Mouse (Mus musculus) heart, postnatal 0 days (tissue): ENCODE data around the gene Pax8. TPM values are rescaled to one million over a fixed set of nuclear protein-coding genes. Genes with fewer than 3 reads are reported as not detected.

Experiments used
- ATAC-seq: fragments of 200-750 bp; cut with Nextera tagmentation; 2 replicates; pipeline ENCODE4 v1.8.0; 2017; ENCODE audit warnings: low read depth, moderate number of reproducible peaks, moderate library complexity; ENCODE audit not compliant: insufficient read depth
- DNase-seq: peaks from one replicate; pipeline ENCODE4 v3.0.0-alpha.2; 2016; ENCODE audit warnings: low spot score
- H3K27ac ChIP-seq: fragments of 300-500 bp; sonication (generic); 2 replicates; pipeline ENCODE4 v1.5.1; 2014; ENCODE audit warnings: low read depth, mild to moderate bottlenecking
- H3K27me3 ChIP-seq: fragments of 300-500 bp; sonication (generic); 2 replicates; pipeline ENCODE4 v1.6.1; 2014; ENCODE audit warnings: low read length, mixed read lengths; ENCODE audit not compliant: control insufficient read depth, insufficient read depth
- H3K36me3 ChIP-seq: fragments of 300-500 bp; sonication (generic); replicated peaks from 2 replicates; pipeline ENCODE4 v1.6.1; 2014; ENCODE audit warnings: low read length, mixed read lengths; ENCODE audit not compliant: control insufficient read depth, insufficient read depth
- H3K4me1 ChIP-seq: fragments of 300-500 bp; sonication (generic); 2 replicates; pipeline ENCODE4 v1.6.1; 2014; ENCODE audit warnings: antibody characterized with exemption; ENCODE audit not compliant: control insufficient read depth, insufficient read depth
- H3K4me2 ChIP-seq: fragments of 300-500 bp; sonication (generic); 2 replicates; pipeline ENCODE4 v1.6.1; 2014; ENCODE audit warnings: low read depth, mild to moderate bottlenecking, low read length, moderate library complexity
- H3K4me3 ChIP-seq: fragments of 300-500 bp; sonication (generic); 2 replicates; pipeline ENCODE4 v1.5.1; 2014; ENCODE audit warnings: low read depth, low read length
- H3K9ac ChIP-seq: fragments of 300-500 bp; sonication (generic); replicated peaks from 2 replicates; pipeline ENCODE4 v1.6.1; 2014; ENCODE audit warnings: low read depth, low read length, mixed read lengths
- H3K9me3 ChIP-seq: fragments of 300-500 bp; sonication (generic); replicated peaks from 2 replicates; pipeline ENCODE4 v1.6.1; 2016; ENCODE audit warnings: low read length; ENCODE audit not compliant: control insufficient read depth
- CTCF ChIP-seq: IDR thresholded peaks from 2 replicates; pipeline ENCODE4 v1.5.1; 2016; ENCODE audit warnings: antibody characterized with exemption, control low read depth, low read depth
- EP300 ChIP-seq: IDR thresholded peaks from 2 replicates; pipeline ENCODE4 v1.6.1; 2016; ENCODE audit warnings: antibody characterized with exemption, low read depth
- WGBS: fragments of 180-500 bp; shearing (Covaris S2); extraction: QIAGEN DNeasy Blood & Tissue Kit; methylation state at CpG from one replicate; pipeline ENCODE4 v1.1.7; 2014; 5-methylcytosine and 5-hydroxymethylcytosine counted together
- polyA plus RNA-seq: library from polyadenylated mRNA; unstranded; fragments of >200 nt; fragmentation: Nextera tagmentation; extraction: Ambion mirVana; gene quantifications from 2 replicates; pipeline ENCODE4 v1.2.1, GENCODE M21; 2015
- total RNA-seq: library from RNA; depleted of rRNA; stranded (reverse); fragments of >200 nt; gene quantifications from 2 replicates; pipeline ENCODE4 v1.2.3, GENCODE M21; 2014; ENCODE audit warnings: low replicate concordance; rRNA removed

Gene Pax8
- total and polyA plus RNA-seq, 2 experiments from 2014 or later, result not detected

GRCm38 (mm10) chr2:24384393-24384792 is 91.0 kb downstream of the Pax8 start:
- H3K27ac ChIP-seq, result no peak overlapping the region
- H3K4me3 ChIP-seq, result no peak overlapping the region
- H3K9ac ChIP-seq, result no peak overlapping the region
- DNase-seq (no peak), ATAC-seq (no peak)
- H3K27me3 ChIP-seq, result no peaks in the 10 kb centered on the region
- TF ChIP-seq EP300 (no peak), CTCF (no peak)
- H3K4me1 ChIP-seq, result no peaks in the 10 kb centered on the region
- no peak overlapping the region for H3K4me2 ChIP-seq
- H3K9me3 ChIP-seq, result no peaks in the 10 kb centered on the region
- H3K36me3 ChIP-seq, result no peaks in the 10 kb centered on the region

- no peak for ATAC-seq
- Histone ChIP-seq H3K4me1 (no peaks in the 10 kb centered on the region), H3K9me3 (no peaks in the 10 kb centered on the region), H3K4me2 (no peak overlapping the region), H3K9ac (no peak overlapping the region), H3K4me3 (no peak overlapping the region), H3K27me3 (no peaks in the 10 kb centered on the region), H3K36me3 (no peaks in the 10 kb centered on the region), H3K27ac (no peak overlapping the region; the same call in 1 of the 2 replicates)
- no peak for DNase-seq
- WGBS, result 58% methylated on average over 3 of the region's 3 CpGs
- TF ChIP-seq CTCF (no peak), EP300 (no peak)
These were observed 91.8 kb downstream of the Pax8 start for GRCm38 (mm10) chr2:24383636-24384035.

- H3K4me1 ChIP-seq, result no peaks in the 10 kb centered on the region
- H3K9ac ChIP-seq, result no peak overlapping the region
- WGBS, result 58% methylated on average over 9 of the region's 9 CpGs
- no peak for ATAC-seq
- H3K27me3 ChIP-seq, result no peaks in the 10 kb centered on the region
- peak overlapping the region; percentile 25; the same call in 1 of the 2 replicates for H3K27ac ChIP-seq
- H3K36me3 ChIP-seq, result no peaks in the 10 kb centered on the region
- no peak for TF ChIP-seq CTCF
- no peak for TF ChIP-seq EP300
- DNase-seq, result no peak
- H3K4me3 ChIP-seq, result no peak overlapping the region
- no peaks in the 10 kb centered on the region for H3K9me3 ChIP-seq
- no peak overlapping the region for H3K4me2 ChIP-seq
These were observed 92.8 kb downstream of the Pax8 start for GRCm38 (mm10) chr2:24382456-24383230.

- Histone ChIP-seq H3K9ac (no peak overlapping the region), H3K4me3 (no peak overlapping the region), H3K36me3 (no peaks in the 10 kb centered on the region), H3K4me1 (no peaks in the 10 kb centered on the region), H3K4me2 (no peak overlapping the region), H3K27me3 (no peaks in the 10 kb centered on the region), H3K9me3 (no peaks in the 10 kb centered on the region), H3K27ac (no peak overlapping the region)
- TF ChIP-seq CTCF, result no peak
- TF ChIP-seq EP300, result no peak
- ATAC-seq (no peak), DNase-seq (no peak)
- WGBS, result 50% methylated on average over 5 of the region's 5 CpGs
These were observed 96.5 kb downstream of the Pax8 start for GRCm38 (mm10) chr2:24378747-24379450.

Other genes starting within 250 kb of the Pax8 start
- gene Il1f5, start 198.6 kb downstream of the Pax8 start, total RNA-seq, result not detected in 2 replicates
- gene Il1f5, start 198.6 kb downstream of the Pax8 start, polyA plus RNA-seq, result not detected in 2 replicates
- gene Il1f10, start 184.4 kb downstream of the Pax8 start, total RNA-seq, result not detected in 2 replicates
- gene Il1f10, start 184.4 kb downstream of the Pax8 start, polyA plus RNA-seq, result not detected in 2 replicates
- gene Il1rn, start 138.7 kb downstream of the Pax8 start, total RNA-seq, result 0.08 and 0.46 TPM in 2 replicates
- gene Il1rn, start 138.7 kb downstream of the Pax8 start, polyA plus RNA-seq, result 0.19 and 0.51 TPM in 2 replicates
- 0.99 and 1.2 TPM in 2 replicates for gene Psd4, start 108.0 kb downstream of the Pax8 start, total RNA-seq
- gene Psd4, start 108.0 kb downstream of the Pax8 start, polyA plus RNA-seq, result 0.68 and 0.77 TPM in 2 replicates